Mouse (Mus musculus): ENCODE measurements around the gene Smg5. TPM values are rescaled to one million over a fixed set of nuclear protein-coding genes. Genes with fewer than 3 reads are reported as not detected.

The Smg5 gene
- polyA plus RNA-seq, 1 experiment from 2014 or later, result 33.3 TPM

GRCm38 (mm10) chr3:88297321-88297851 is 38.7 kb upstream of the Smg5 start:
- H3K4me2 ChIP-seq (ENCODE audit: low read depth, low read length), result peak overlapping the region; percentile 49
- WGBS, result under 1% methylated on average over 30 of the region's 30 CpGs
- H3K4me3 ChIP-seq (ENCODE audit: low read depth, low read length), result peak overlapping the region; percentile 83
- peaks cover 10% of the 10 kb centered on the region for H3K36me3 ChIP-seq (replicated peaks; ENCODE audit: control insufficient read depth, insufficient read depth, low read depth, low read length)
- no peak for ATAC-seq (replicated peaks; ENCODE audit: insufficient number of reproducible peaks, low FRiP score, low TSS enrichment, low read depth)
- peak overlapping the region; percentile 90 for H3K9ac ChIP-seq (replicated peaks; ENCODE audit: low read length)
- peak overlapping the region; percentile 87 for H3K27ac ChIP-seq (replicated peaks; ENCODE audit: low read depth, low read length)
- H3K4me1 ChIP-seq (ENCODE audit: control insufficient read depth, insufficient read depth, low read length), result no peaks in the 10 kb centered on the region
- H3K9me3 ChIP-seq (replicated peaks; ENCODE audit: control insufficient read depth, low read length), result no peaks in the 10 kb centered on the region
- peak; percentile 18 for DNase-seq (ENCODE audit: low spot score)
- no peaks in the 10 kb centered on the region for H3K27me3 ChIP-seq (ENCODE audit: control insufficient read depth, insufficient read depth, low read length)

GRCm38 (mm10) chr3:88299172-88299571 is 36.9 kb upstream of the Smg5 start:
- H3K36me3 ChIP-seq (replicated peaks; ENCODE audit: control insufficient read depth, insufficient read depth, low read depth, low read length), result peaks cover 16% of the 10 kb centered on the region

GRCm38 (mm10) chr3:88324951-88325405 is 11.1 kb upstream of the Smg5 start, which contains the start of gene Glmp:
Gene Glmp, plus strand, starts transcription at chr3:88325023.
- DNase-seq (ENCODE audit: low spot score) (peak; percentile 84), ATAC-seq (replicated peaks; ENCODE audit: insufficient number of reproducible peaks, low FRiP score, low TSS enrichment, low read depth) (peak; percentile 65; the same call in 1 of the 2 replicates)
- Histone ChIP-seq H3K4me1 (ENCODE audit: control insufficient read depth, insufficient read depth, low read length) (no peaks in the 10 kb centered on the region), H3K27me3 (ENCODE audit: control insufficient read depth, insufficient read depth, low read length) (no peaks in the 10 kb centered on the region), H3K4me2 (ENCODE audit: low read depth, low read length) (peak within 1 kb of the TSS; percentile 46), H3K9ac (replicated peaks; ENCODE audit: low read length) (peak within 1 kb of the TSS; percentile 68), H3K36me3 (replicated peaks; ENCODE audit: control insufficient read depth, insufficient read depth, low read depth, low read length) (peaks cover 12% of the 10 kb centered on the region), H3K9me3 (replicated peaks; ENCODE audit: control insufficient read depth, low read length) (no peaks in the 10 kb centered on the region), H3K4me3 (ENCODE audit: low read depth, low read length) (peak within 1 kb of the TSS; percentile 46), H3K27ac (replicated peaks; ENCODE audit: low read depth, low read length) (no peak within 1 kb of the TSS)
- under 1% methylated on average over 10 of the region's 10 CpGs for WGBS

More at GRCm38 (mm10) chr3:88299172-88299571, 36.9 kb upstream of the Smg5 start:
- no peaks in the 10 kb centered on the region for H3K9me3 ChIP-seq (replicated peaks; ENCODE audit: control insufficient read depth, low read length)
- DNase-seq (ENCODE audit: low spot score) (no peak), ATAC-seq (replicated peaks; ENCODE audit: insufficient number of reproducible peaks, low FRiP score, low TSS enrichment, low read depth) (no peak)
- H3K9ac ChIP-seq (replicated peaks; ENCODE audit: low read length), result no peak overlapping the region
- no peak overlapping the region for H3K27ac ChIP-seq (replicated peaks; ENCODE audit: low read depth, low read length)
- no peak overlapping the region for H3K4me2 ChIP-seq (ENCODE audit: low read depth, low read length)
- H3K4me3 ChIP-seq (ENCODE audit: low read depth, low read length), result no peak overlapping the region
- 97% methylated on average over 1 of the region's 1 CpGs for WGBS
- no peaks in the 10 kb centered on the region for H3K27me3 ChIP-seq (ENCODE audit: control insufficient read depth, insufficient read depth, low read length)
- no peaks in the 10 kb centered on the region for H3K4me1 ChIP-seq (ENCODE audit: control insufficient read depth, insufficient read depth, low read length)

- ATAC-seq (replicated peaks; ENCODE audit: insufficient number of reproducible peaks, low FRiP score, low TSS enrichment, low read depth), result no peak
- Histone ChIP-seq H3K36me3 (replicated peaks; ENCODE audit: control insufficient read depth, insufficient read depth, low read depth, low read length) (0 out of 2 replicates have a peak, but pooled peaks cover 2% of the 10 kb centered on the region), H3K4me3 (ENCODE audit: low read depth, low read length) (no peak overlapping the region), H3K4me1 (ENCODE audit: control insufficient read depth, insufficient read depth, low read length) (no peaks in the 10 kb centered on the region), H3K4me2 (ENCODE audit: low read depth, low read length) (no peak overlapping the region), H3K9ac (replicated peaks; ENCODE audit: low read length) (no peak overlapping the region), H3K9me3 (replicated peaks; ENCODE audit: control insufficient read depth, low read length) (no peaks in the 10 kb centered on the region), H3K27ac (replicated peaks; ENCODE audit: low read depth, low read length) (no peak overlapping the region), H3K27me3 (ENCODE audit: control insufficient read depth, insufficient read depth, low read length) (no peaks in the 10 kb centered on the region)
- DNase-seq (ENCODE audit: low spot score), result no peak
- 79% methylated on average over 5 of the region's 5 CpGs for WGBS
Observed at GRCm38 (mm10) chr3:88328956-88329355, 7.1 kb upstream of the Smg5 start.

- WGBS, result 27% methylated on average over 2 of the region's 2 CpGs
- peak; percentile 63 for DNase-seq (ENCODE audit: low spot score)
- no peak overlapping the region for H3K4me3 ChIP-seq (ENCODE audit: low read depth, low read length)
- H3K4me2 ChIP-seq (ENCODE audit: low read depth, low read length), result no peak overlapping the region
- H3K9ac ChIP-seq (replicated peaks; ENCODE audit: low read length), result no peak overlapping the region
- H3K27me3 ChIP-seq (ENCODE audit: control insufficient read depth, insufficient read depth, low read length), result no peaks in the 10 kb centered on the region
- 0 out of 2 replicates have a peak, but pooled peaks cover 2% of the 10 kb centered on the region for H3K36me3 ChIP-seq (replicated peaks; ENCODE audit: control insufficient read depth, insufficient read depth, low read depth, low read length)
- H3K27ac ChIP-seq (replicated peaks; ENCODE audit: low read depth, low read length), result no peak overlapping the region
- H3K9me3 ChIP-seq (replicated peaks; ENCODE audit: control insufficient read depth, low read length), result no peaks in the 10 kb centered on the region
- ATAC-seq (replicated peaks; ENCODE audit: insufficient number of reproducible peaks, low FRiP score, low TSS enrichment, low read depth), result no peak
- H3K4me1 ChIP-seq (ENCODE audit: control insufficient read depth, insufficient read depth, low read length), result no peaks in the 10 kb centered on the region
Observed at GRCm38 (mm10) chr3:88331282-88331681, 4.8 kb upstream of the Smg5 start.

- Histone ChIP-seq H3K9ac (replicated peaks; ENCODE audit: low read length) (peak overlapping the region; percentile 34), H3K27me3 (ENCODE audit: control insufficient read depth, insufficient read depth, low read length) (no peaks in the 10 kb centered on the region), H3K27ac (replicated peaks; ENCODE audit: low read depth, low read length) (no peak overlapping the region), H3K4me1 (ENCODE audit: control insufficient read depth, insufficient read depth, low read length) (0 out of 2 replicates have a peak, but pooled peaks cover 3% of the 10 kb centered on the region), H3K4me2 (ENCODE audit: low read depth, low read length) (no peak overlapping the region), H3K4me3 (ENCODE audit: low read depth, low read length) (no peak overlapping the region), H3K36me3 (replicated peaks; ENCODE audit: control insufficient read depth, insufficient read depth, low read depth, low read length) (no peaks in the 10 kb centered on the region), H3K9me3 (replicated peaks; ENCODE audit: control insufficient read depth, low read length) (no peaks in the 10 kb centered on the region)
- DNase-seq (ENCODE audit: low spot score), result no peak
- WGBS, result 39% methylated on average over 12 of the region's 12 CpGs
- no peak for ATAC-seq (replicated peaks; ENCODE audit: insufficient number of reproducible peaks, low FRiP score, low TSS enrichment, low read depth)
Observed at GRCm38 (mm10) chr3:88334029-88334658, 1.9 kb upstream of the Smg5 start.

GRCm38 (mm10) chr3:88334902-88335435 is 1.1 kb upstream of the Smg5 start:
- DNase-seq (ENCODE audit: low spot score) (no peak), ATAC-seq (replicated peaks; ENCODE audit: insufficient number of reproducible peaks, low FRiP score, low TSS enrichment, low read depth) (no peak)
- Histone ChIP-seq H3K4me1 (ENCODE audit: control insufficient read depth, insufficient read depth, low read length) (0 out of 2 replicates have a peak, but pooled peaks cover 3% of the 10 kb centered on the region), H3K4me2 (ENCODE audit: low read depth, low read length) (peak overlapping the region; percentile 74), H3K9me3 (replicated peaks; ENCODE audit: control insufficient read depth, low read length) (no peaks in the 10 kb centered on the region), H3K4me3 (ENCODE audit: low read depth, low read length) (peak overlapping the region; percentile 89), H3K36me3 (replicated peaks; ENCODE audit: control insufficient read depth, insufficient read depth, low read depth, low read length) (no peaks in the 10 kb centered on the region), H3K27me3 (ENCODE audit: control insufficient read depth, insufficient read depth, low read length) (no peaks in the 10 kb centered on the region), H3K27ac (replicated peaks; ENCODE audit: low read depth, low read length) (no peak overlapping the region), H3K9ac (replicated peaks; ENCODE audit: low read length) (peak overlapping the region; percentile 96)
- 40% methylated on average over 3 of the region's 3 CpGs for WGBS
